Mouse (Mus musculus) C2C12 (cell line): ENCODE measurements at regions not wholly inside any gene's neighbourhood (a gene's known extent, or its start where the extent isn't known, plus 50 kb on each side); places are given as distances from the start of the nearest gene placed in this dataset.

Experiments used
- CEBPB ChIP-seq: IDR thresholded peaks from one replicate; pipeline ENCODE4 v1.6.1; 2011; ENCODE audit warnings: low read depth, mild to moderate bottlenecking, control low read depth, moderate library complexity
- CTCF ChIP-seq: IDR thresholded peaks from one replicate; pipeline ENCODE4 v1.5.1; 2011; ENCODE audit not compliant: control insufficient read depth, insufficient read depth, insufficient read length
- FOSL1 ChIP-seq: IDR thresholded peaks from one replicate; pipeline ENCODE4 v1.8.0; 2011; ENCODE audit warnings: mild to moderate bottlenecking, low read length; ENCODE audit not compliant: poor library complexity, insufficient read depth, severe bottlenecking
- MAX ChIP-seq: IDR thresholded peaks from one replicate; pipeline ENCODE4 v1.6.1; 2011; ENCODE audit warnings: mild to moderate bottlenecking, control low read depth
- MYOD1 ChIP-seq: IDR thresholded peaks from one replicate; pipeline ENCODE4 v1.6.1; 2011; ENCODE audit warnings: low read depth; ENCODE audit not compliant: control insufficient read depth, insufficient read length
- MYOG ChIP-seq: IDR thresholded peaks from one replicate; pipeline ENCODE4 v1.6.1; 2011; ENCODE audit not compliant: control insufficient read depth, insufficient read length; ENCODE audit errors: extremely low read depth
- USF1 ChIP-seq: IDR thresholded peaks from one replicate; pipeline ENCODE4 v1.6.1; 2011; ENCODE audit warnings: low read depth, mild to moderate bottlenecking, control low read depth, moderate library complexity

DNA sequence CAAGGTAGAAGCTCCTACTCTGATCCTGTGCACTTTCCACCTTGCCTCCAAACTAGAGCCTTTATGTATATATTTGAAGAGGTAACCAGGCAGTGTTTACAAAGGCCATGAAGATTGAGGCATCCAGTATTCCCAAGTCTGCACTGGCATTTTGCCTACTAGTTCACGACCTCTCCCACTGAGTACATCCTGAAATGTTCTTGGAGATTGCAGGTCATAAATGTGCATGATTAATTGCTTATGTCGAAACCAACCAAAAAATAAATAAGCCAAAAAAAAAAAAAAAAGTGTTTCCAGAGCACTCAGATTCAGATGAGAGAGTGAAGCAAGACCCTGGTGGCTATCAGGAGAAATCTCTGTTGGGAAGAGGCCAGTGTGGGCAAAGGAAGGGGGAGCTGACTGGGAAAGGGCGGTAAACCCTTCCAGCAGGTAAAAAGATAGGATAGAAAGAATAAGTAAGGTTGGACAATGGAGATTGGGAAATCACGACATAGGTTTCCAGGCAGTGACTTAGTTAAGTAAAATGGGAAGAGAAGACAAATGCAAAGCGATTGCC lies 133.6 kb upstream of the Nrip1 start:
- TF ChIP-seq CTCF = no peak
- TF ChIP-seq USF1 = no peak
- no peak for TF ChIP-seq MYOD1
- no peak for TF ChIP-seq MYOG
- no peak for TF ChIP-seq MAX
- peak; percentile 41 for TF ChIP-seq CEBPB
- no peak for TF ChIP-seq FOSL1
